Mouse (Mus musculus) testis, adult 2 months (tissue): ENCODE data around the gene Sipa1l1. TPM values are rescaled to one million over a fixed set of nuclear protein-coding genes. Genes with fewer than 3 reads are reported as not detected.

Experiments
- H3K27ac ChIP-seq: fragments of 200-500 bp; 2 replicates; pipeline ENCODE4 v1.5.1; 2012; ENCODE audit warnings: low read depth, low read length; ENCODE audit not compliant: control insufficient read depth, insufficient read depth
- H3K27me3 ChIP-seq: fragments of 200-500 bp; 2 replicates; pipeline ENCODE4 v1.6.1; 2012; ENCODE audit warnings: mild to moderate bottlenecking, low read length, moderate library complexity; ENCODE audit not compliant: control insufficient read depth, insufficient read depth
- H3K36me3 ChIP-seq: fragments of 200-500 bp; 2 replicates; pipeline ENCODE4 v1.6.1; 2012; ENCODE audit warnings: mild to moderate bottlenecking, low read length; ENCODE audit not compliant: control insufficient read depth, insufficient read depth
- H3K4me1 ChIP-seq: fragments of 200-500 bp; 2 replicates; pipeline ENCODE4 v1.6.1; 2012; ENCODE audit warnings: low read length; ENCODE audit not compliant: control insufficient read depth, insufficient read depth
- H3K4me3 ChIP-seq: fragments of 200-500 bp; 2 replicates; pipeline ENCODE4 v1.5.1; 2012; ENCODE audit warnings: low read depth, mild to moderate bottlenecking, low read length, moderate library complexity, mixed read lengths; ENCODE audit not compliant: control insufficient read depth
- CTCF ChIP-seq: fragments of 200-500 bp; IDR thresholded peaks from 2 replicates; pipeline ENCODE4 v1.5.1; 2012; ENCODE audit warnings: low read depth, mild to moderate bottlenecking, inconsistent platforms, low read length, moderate library complexity; ENCODE audit not compliant: control insufficient read depth, insufficient read depth, insufficient replicate concordance
- POLR2A ChIP-seq: fragments of 200-500 bp; IDR thresholded peaks from 2 replicates; pipeline ENCODE4 v1.6.1; 2012; ENCODE audit warnings: low read depth, mild to moderate bottlenecking, inconsistent platforms, low read length, moderate library complexity; ENCODE audit not compliant: control insufficient read depth
- polyA plus RNA-seq: library from polyadenylated mRNA; depleted of rRNA; stranded (reverse); fragments of >200 nt; gene quantifications from 2 replicates; pipeline ENCODE4 v1.2.3, GENCODE M21; 2012

The Sipa1l1 gene
- polyA plus RNA-seq, 1 experiment: 19.5 TPM

DNA sequence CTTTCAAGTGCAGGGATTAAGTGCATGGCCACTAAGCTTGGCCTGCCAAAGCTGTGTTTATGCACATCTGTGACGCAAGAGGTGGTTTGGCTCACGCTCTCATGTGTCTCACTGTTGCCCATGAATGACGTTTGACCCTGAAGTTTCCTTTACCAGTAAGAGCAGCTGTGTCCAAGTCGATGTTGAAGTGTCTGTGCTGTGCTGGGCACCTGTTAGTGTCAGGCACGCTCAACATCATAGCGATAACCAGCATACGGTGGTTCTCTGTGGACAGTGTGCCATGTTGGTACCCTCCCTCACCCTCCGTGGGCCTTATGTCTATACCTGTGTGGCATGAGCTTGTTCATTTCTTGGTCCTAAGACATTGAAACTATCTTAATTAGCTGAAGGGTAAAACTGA lies 249.9 kb downstream of the Sipa1l1 start:
- no peak overlapping the region for H3K4me3 ChIP-seq
- no peaks in the 10 kb centered on the region for H3K36me3 ChIP-seq

DNA sequence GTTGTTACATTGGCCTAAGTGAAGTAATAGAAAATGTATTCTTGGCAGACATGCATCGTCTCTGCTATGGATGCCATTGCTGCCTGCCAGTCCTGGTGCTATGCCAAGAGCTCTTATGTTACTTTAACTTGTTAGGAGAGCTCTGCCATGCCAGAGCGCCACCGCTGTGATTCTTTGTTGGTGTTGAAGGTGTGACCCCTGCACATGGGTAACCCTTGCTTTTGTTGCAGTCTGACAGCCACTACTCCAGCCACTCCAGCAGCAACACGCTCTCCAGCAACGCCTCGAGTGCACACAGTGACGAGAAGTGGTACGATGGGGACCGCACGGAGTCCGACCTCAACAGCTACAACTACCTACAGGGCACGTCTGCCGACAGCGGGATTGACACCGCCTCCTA lies 255.7 kb downstream of the Sipa1l1 start:
- Histone ChIP-seq H3K27me3 (no peaks in the 10 kb centered on the region), H3K4me3 (no peak overlapping the region), H3K4me1 (no peaks in the 10 kb centered on the region), H3K27ac (no peak overlapping the region), H3K36me3 (no peaks in the 10 kb centered on the region)
- no peak for TF ChIP-seq CTCF
- TF ChIP-seq POLR2A: no peak

More for the DNA sequence above, 249.9 kb downstream of the Sipa1l1 start:
- no peak for TF ChIP-seq POLR2A
- TF ChIP-seq CTCF: no peak
- Histone ChIP-seq H3K27ac (no peak overlapping the region), H3K27me3 (no peaks in the 10 kb centered on the region), H3K4me1 (no peaks in the 10 kb centered on the region)

DNA sequence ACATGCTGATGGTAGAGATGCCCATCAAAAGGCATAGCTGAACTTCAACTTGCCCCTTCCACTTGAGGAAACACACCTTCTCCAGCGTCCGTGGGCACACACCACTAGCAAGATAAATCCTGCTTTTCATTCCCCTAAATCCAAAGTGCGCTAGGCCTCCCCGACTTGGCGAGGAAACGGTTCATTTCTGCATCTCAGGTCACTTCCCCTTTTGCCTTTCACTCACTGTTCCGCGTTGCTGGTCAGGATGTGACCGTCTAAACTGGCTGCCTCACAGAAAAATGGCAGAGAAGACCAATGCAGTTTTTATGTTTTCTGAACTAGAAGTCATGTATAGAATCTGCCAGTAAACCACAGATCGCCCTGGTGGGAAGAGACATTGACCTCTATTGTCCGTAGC lies 256.7 kb downstream of the Sipa1l1 start:
- Histone ChIP-seq H3K36me3 (no peaks in the 10 kb centered on the region), H3K27me3 (no peaks in the 10 kb centered on the region), H3K4me3 (no peak overlapping the region), H3K4me1 (no peaks in the 10 kb centered on the region), H3K27ac (no peak overlapping the region)
- TF ChIP-seq POLR2A: no peak
- no peak for TF ChIP-seq CTCF

DNA sequence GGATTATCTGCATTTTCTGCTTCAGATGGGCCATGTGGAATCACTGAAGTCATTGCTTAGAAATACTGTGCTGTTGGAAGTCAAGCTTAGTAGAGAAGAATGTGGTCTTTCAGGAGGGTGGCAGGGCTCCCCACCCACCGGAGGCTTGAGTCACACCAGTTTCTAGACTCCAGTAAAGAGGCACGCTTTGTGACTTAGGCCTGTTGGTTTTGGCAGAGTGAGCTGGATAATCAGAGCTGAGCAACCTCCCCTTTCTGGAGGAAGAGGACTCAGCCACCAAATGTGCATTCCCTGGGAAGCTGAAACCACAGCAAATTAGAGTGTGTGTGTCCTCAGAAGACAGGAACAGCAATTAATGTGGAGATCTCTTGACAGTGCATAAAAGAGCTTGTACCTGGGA lies 258.3 kb downstream of the Sipa1l1 start:
- no peaks in the 10 kb centered on the region for H3K4me1 ChIP-seq
- TF ChIP-seq CTCF (no peak), POLR2A (no peak)
- H3K27me3 ChIP-seq: no peaks in the 10 kb centered on the region
- H3K36me3 ChIP-seq: no peaks in the 10 kb centered on the region
- no peak overlapping the region for H3K4me3 ChIP-seq
- H3K27ac ChIP-seq: no peak overlapping the region

DNA sequence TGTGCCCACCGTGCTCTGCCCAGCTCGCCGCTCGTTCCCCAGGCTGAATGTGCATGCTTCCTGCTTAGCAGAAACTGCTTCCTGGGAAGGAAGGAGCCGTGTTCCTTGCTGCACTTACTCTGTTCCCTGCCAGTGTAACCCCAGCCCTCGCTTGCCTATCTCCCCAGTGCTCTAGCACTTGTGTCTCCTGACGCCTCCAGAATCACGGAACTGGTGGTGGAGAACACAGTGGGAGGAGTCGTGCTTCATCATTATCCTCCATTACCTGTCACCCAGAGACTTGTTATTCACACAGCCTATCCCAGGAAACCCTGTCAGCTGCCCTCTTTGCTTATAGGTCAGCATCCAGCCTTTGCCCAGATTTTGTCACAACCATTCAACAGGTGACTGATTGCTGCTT lies 259.3 kb downstream of the Sipa1l1 start:
- H3K27me3 ChIP-seq: no peaks in the 10 kb centered on the region
- H3K4me3 ChIP-seq: no peak overlapping the region
- H3K36me3 ChIP-seq: no peaks in the 10 kb centered on the region

DNA sequence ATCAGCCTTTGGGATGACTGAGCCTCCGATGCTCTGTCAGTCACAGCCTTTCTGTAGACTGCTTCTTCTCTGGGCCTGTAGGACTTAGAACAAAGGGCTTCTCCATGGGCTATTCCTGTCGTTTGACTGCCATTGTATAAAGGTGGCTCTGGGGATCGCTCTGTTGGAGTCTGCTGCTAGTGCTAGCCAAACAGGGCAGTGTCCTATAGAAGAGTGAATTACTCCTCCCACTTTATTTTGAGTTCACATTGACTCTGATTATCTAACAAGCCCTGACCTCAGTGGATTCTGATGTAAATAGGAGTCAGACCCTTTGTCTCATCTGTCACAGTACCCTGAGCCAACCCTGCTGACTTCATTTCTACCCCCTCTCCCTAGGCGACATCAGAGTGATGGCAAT lies 264.2 kb downstream of the Sipa1l1 start:
- H3K4me1 ChIP-seq: no peaks in the 10 kb centered on the region
- H3K27me3 ChIP-seq: no peaks in the 10 kb centered on the region
- no peak for TF ChIP-seq POLR2A
- TF ChIP-seq CTCF: no peak
- no peak overlapping the region for H3K4me3 ChIP-seq
- H3K36me3 ChIP-seq: no peaks in the 10 kb centered on the region
- H3K27ac ChIP-seq: no peak overlapping the region

More for the DNA sequence above, 259.3 kb downstream of the Sipa1l1 start:
- no peak for TF ChIP-seq POLR2A
- no peak for TF ChIP-seq CTCF
- Histone ChIP-seq H3K4me1 (no peaks in the 10 kb centered on the region), H3K27ac (no peak overlapping the region)

DNA sequence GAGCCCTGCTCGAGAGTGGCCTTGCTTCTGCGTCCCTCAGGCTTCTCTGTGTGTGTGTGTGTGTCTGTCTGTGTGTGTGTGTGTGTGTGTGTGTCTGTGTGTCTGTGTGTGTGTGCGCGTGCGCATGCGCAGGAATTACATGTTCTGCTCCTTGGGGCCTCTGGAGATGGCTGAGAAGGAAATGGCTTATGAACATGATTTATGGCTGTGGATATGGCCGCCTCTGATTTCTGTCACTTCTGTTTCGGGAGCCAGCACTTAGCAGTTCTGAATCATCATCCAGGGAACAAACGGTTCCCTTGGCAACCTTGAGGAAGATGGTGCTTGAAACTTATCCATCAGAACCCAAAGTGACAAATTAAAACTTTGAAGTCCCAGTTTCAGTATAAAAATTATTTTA lies 265.5 kb downstream of the Sipa1l1 start:
- H3K4me3 ChIP-seq: no peak overlapping the region
- H3K36me3 ChIP-seq: no peaks in the 10 kb centered on the region
- H3K4me1 ChIP-seq: no peaks in the 10 kb centered on the region
- TF ChIP-seq POLR2A: no peak
- TF ChIP-seq CTCF: no peak
- no peaks in the 10 kb centered on the region for H3K27me3 ChIP-seq
- H3K27ac ChIP-seq: no peak overlapping the region

DNA sequence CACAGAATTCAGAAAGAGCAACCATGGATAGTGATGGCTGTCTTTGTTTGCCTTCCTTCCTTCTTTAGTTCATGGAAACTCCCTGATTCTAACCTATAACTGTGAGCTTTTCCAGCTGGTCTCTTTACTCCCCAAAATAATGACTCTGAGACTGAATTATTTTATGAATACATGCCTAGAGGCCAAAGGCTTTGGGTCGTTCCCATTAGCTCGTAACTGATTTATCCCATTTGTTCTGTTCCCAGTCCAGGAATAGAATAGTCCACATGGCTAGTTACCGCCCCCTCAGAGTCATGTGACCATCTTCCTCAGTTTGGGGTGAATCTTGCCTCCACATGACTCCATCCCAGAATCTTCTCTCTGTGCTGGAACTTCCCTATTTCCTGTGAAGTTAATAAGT lies 272.4 kb downstream of the Sipa1l1 start:
- H3K27ac ChIP-seq: no peak overlapping the region
- no peaks in the 10 kb centered on the region for H3K27me3 ChIP-seq
- H3K36me3 ChIP-seq: no peaks in the 10 kb centered on the region
- H3K4me1 ChIP-seq: no peaks in the 10 kb centered on the region
- TF ChIP-seq CTCF: no peak
- TF ChIP-seq POLR2A: no peak
- no peak overlapping the region for H3K4me3 ChIP-seq
